11 mouse cellular contexts compared by ENCODE assay signal in the genomic region with DNA sequence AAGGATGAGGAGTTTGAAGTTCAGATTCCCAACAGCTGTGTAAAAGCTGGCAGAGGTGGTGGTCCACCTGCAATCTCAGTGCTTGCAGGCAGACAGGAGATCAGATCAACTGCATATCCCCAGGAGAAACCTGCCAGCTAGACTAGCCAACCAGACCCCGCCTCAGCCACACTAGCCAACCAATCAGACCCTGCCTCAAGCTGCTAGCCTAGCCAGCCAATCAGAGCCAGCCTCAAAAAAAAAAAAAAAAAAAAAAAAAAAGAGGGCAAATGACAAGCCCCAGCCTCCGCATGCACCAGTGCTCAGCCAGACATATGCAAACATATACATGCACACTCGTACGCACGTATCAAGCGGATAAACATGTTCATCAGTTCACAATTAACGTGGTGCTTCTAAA. TPM values are rescaled to one million over a fixed set of nuclear protein-coding genes. Genes with fewer than 3 reads are reported as not detected.
DNase-seq lines count a peak whose midpoint lies in the region; ATAC-seq and TF ChIP-seq lines count a peak whose summit lies in the region.
"Had no signal": no experiment of that assay in that cellular context is flagged by ENCODE, and none has a peak within 500 bp of the region (broad histone marks: within the 10 kb centered on the region; RNA-seq: fewer than 3 reads in every experiment).

No protein-coding gene starts in this region.

- ATAC-seq in hindbrain, postnatal 0 days = 0 out of 2 replicates have a peak, but pooled peaks have one; percentile 56
- ATAC-seq in hindbrain, embryonic 12.5 days (ENCODE audit: low FRiP score) = no peak
- ATAC-seq in megakaryocyte progenitor cell, adult 5-6 weeks (replicated peaks; ENCODE audit: poor library complexity) = peak; percentile 69

- no peak overlapping the region for H3K9ac ChIP-seq in hindbrain, postnatal 0 days (replicated peaks; ENCODE audit: low read length)
- no peak overlapping the region for H3K9ac ChIP-seq in hindbrain, embryonic 12.5 days
- H3K9ac ChIP-seq: lung, embryonic 15.5 days had no signal

- H3K4me3 ChIP-seq in hindbrain, postnatal 0 days (ENCODE audit: low read length) = no peak overlapping the region
- H3K4me3 ChIP-seq in hindbrain, embryonic 12.5 days = no peak overlapping the region
- no peak overlapping the region for H3K4me3 ChIP-seq in embryonic facial prominence, embryonic 10.5 days
- H3K4me3 ChIP-seq: lung, embryonic 15.5 days had no signal

- DNase-seq in hindbrain, postnatal 0 days (ENCODE audit: low spot score) = peak; percentile 59
- peak; percentile 37 for DNase-seq in ES-CJ7 (ENCODE audit: low read depth, low spot score)
- DNase-seq in embryonic facial prominence, embryonic 10.5 days (ENCODE audit: low spot score) = peak; percentile 44
- no peak for DNase-seq in gastrocnemius, adult 8-10 months (ENCODE audit: low spot score in 2 of 2)
- no peak for DNase-seq in heart, postnatal 25 days (ENCODE audit: low spot score)
- DNase-seq: adrenal gland, postnatal 10 days; cerebellum, postnatal 25 days; heart, postnatal 14 days had no signal

- no peak for TF ChIP-seq CTCF in hindbrain, postnatal 0 days (IDR thresholded peaks at IDR 0.05; ENCODE audit: low read depth)

- no peaks in the 10 kb centered on the region for H3K9me3 ChIP-seq in hindbrain, postnatal 0 days (ENCODE audit: low read length)
- H3K9me3 ChIP-seq in hindbrain, embryonic 12.5 days (replicated peaks) = no peaks in the 10 kb centered on the region
- no peaks in the 10 kb centered on the region for H3K9me3 ChIP-seq in embryonic facial prominence, embryonic 10.5 days
- H3K9me3 ChIP-seq: lung, embryonic 15.5 days had no signal

- no peak overlapping the region for H3K4me2 ChIP-seq in hindbrain, postnatal 0 days (ENCODE audit: low read depth, low read length)
- H3K4me2 ChIP-seq in hindbrain, embryonic 12.5 days (replicated peaks) = no peak overlapping the region
- H3K4me2 ChIP-seq: lung, embryonic 15.5 days had no signal

- peaks cover 50% of the 10 kb centered on the region for H3K36me3 ChIP-seq in hindbrain, postnatal 0 days (ENCODE audit: insufficient read depth, low read length)
- H3K36me3 ChIP-seq in hindbrain, embryonic 12.5 days = peaks cover 49% of the 10 kb centered on the region
- H3K36me3 ChIP-seq in embryonic facial prominence, embryonic 10.5 days (replicated peaks) = peaks cover 91% of the 10 kb centered on the region

- H3K27me3 ChIP-seq in hindbrain, postnatal 0 days (ENCODE audit: insufficient read depth, low read length) = no peaks in the 10 kb centered on the region
- H3K27me3 ChIP-seq in hindbrain, embryonic 12.5 days = no peaks in the 10 kb centered on the region
- no peaks in the 10 kb centered on the region for H3K27me3 ChIP-seq in embryonic facial prominence, embryonic 10.5 days (replicated peaks; ENCODE audit: low read depth, poor library complexity, severe bottlenecking)
- H3K27me3 ChIP-seq: lung, embryonic 15.5 days had no signal

- intact Hi-C loops in heart, postnatal 25 days (cut with DNase I) = no loop called here

- WGBS in hindbrain, postnatal 0 days = 70% methylated on average over 7 of the region's 7 CpGs
- 77% methylated on average over 7 of the region's 7 CpGs for WGBS in hindbrain, embryonic 12.5 days
- WGBS in embryonic facial prominence, embryonic 10.5 days = 80% methylated on average over 7 of the region's 7 CpGs

- no peaks in the 10 kb centered on the region for H3K4me1 ChIP-seq in hindbrain, postnatal 0 days (ENCODE audit: insufficient read depth, low read length)
- no peaks in the 10 kb centered on the region for H3K4me1 ChIP-seq in hindbrain, embryonic 12.5 days
- no peaks in the 10 kb centered on the region for H3K4me1 ChIP-seq in embryonic facial prominence, embryonic 10.5 days
- H3K4me1 ChIP-seq: lung, embryonic 15.5 days had no signal

- no peak overlapping the region for H3K27ac ChIP-seq in hindbrain, postnatal 0 days
- no peak overlapping the region for H3K27ac ChIP-seq in hindbrain, embryonic 12.5 days
- H3K27ac ChIP-seq in embryonic facial prominence, embryonic 10.5 days (replicated peaks) = no peak overlapping the region
- H3K27ac ChIP-seq: lung, embryonic 15.5 days had no signal

RNA-seq across cellular contexts. Expression of a gene that starts 19.5 kb away (rescaled TPM):
- total RNA-seq in hindbrain, postnatal 0 days (2014; rRNA removed) = 5.0 and 7.6 TPM in 2 replicates
- 1.2 TPM in 2 replicates for polyA plus RNA-seq in hindbrain, postnatal 0 days (2015; fragmentation: Nextera tagmentation; extraction: Ambion mirVana)
- polyA plus RNA-seq in hindbrain, embryonic 12.5 days (2016; fragmentation: Nextera tagmentation; extraction: Ambion mirVana) = 2.6 and 2.8 TPM in 2 replicates
- 2.7 and 2.8 TPM in 2 replicates for polyA plus RNA-seq in embryonic facial prominence, embryonic 10.5 days (2016; fragmentation: Nextera tagmentation; extraction: Ambion mirVana)
- total RNA-seq in megakaryocyte progenitor cell, adult 5-6 weeks (2015) = 10.3 and 12.5 TPM in 2 replicates
- 6.4 and 11.4 TPM in 2 replicates for total RNA-seq in megakaryocyte progenitor cell, adult 5-6 weeks (2017)
- 1 to 10 TPM; 4.7 to 6.1 (median 5.4) TPM for total RNA-seq in gastrocnemius, adult 8-10 months (2022)
- 1 to 10 TPM; 4.0 to 5.1 TPM for total RNA-seq in heart, postnatal 25 days (2021)

RNA-seq across cellular contexts. Expression of a gene that starts 33.1 kb away (rescaled TPM):
- 20.9 and 27.5 TPM in 2 replicates for total RNA-seq in hindbrain, postnatal 0 days (2014; rRNA removed)
- polyA plus RNA-seq in hindbrain, postnatal 0 days (2015; fragmentation: Nextera tagmentation; extraction: Ambion mirVana) = 48.9 and 57.2 TPM in 2 replicates
- 39.5 and 43.2 TPM in 2 replicates for polyA plus RNA-seq in hindbrain, embryonic 12.5 days (2016; fragmentation: Nextera tagmentation; extraction: Ambion mirVana)
- 43.8 and 46.8 TPM in 2 replicates for polyA plus RNA-seq in embryonic facial prominence, embryonic 10.5 days (2016; fragmentation: Nextera tagmentation; extraction: Ambion mirVana)
- total RNA-seq in megakaryocyte progenitor cell, adult 5-6 weeks (2015) = 34.9 and 36.3 TPM in 2 replicates
- total RNA-seq in megakaryocyte progenitor cell, adult 5-6 weeks (2017) = 27.6 and 28.5 TPM in 2 replicates
- total RNA-seq in gastrocnemius, adult 8-10 months (2022) = 10 to 100 TPM; 21.9 to 25.0 (median 23.5) TPM
- total RNA-seq in heart, postnatal 25 days (2021) = 10 to 100 TPM; 24.8 to 26.2 TPM

Comparison
In these comparisons a context has a peak if more than half of its experiments do, and no peak if none do; other contexts are left out.
1. DNase-seq: peak in hindbrain, postnatal 0 days (single experiment), ES-CJ7 (single experiment) and embryonic facial prominence, embryonic 10.5 days (single experiment); none in gastrocnemius, adult 8-10 months (0 of 2) and heart, postnatal 25 days (single experiment).